Mouse (Mus musculus) brown adipose tissue, adult 24 weeks (tissue): ENCODE measurements around the gene Cdc42ep5. TPM values are rescaled to one million over a fixed set of nuclear protein-coding genes. Genes with fewer than 3 reads are reported as not detected.

Experiments used
- H3K27ac ChIP-seq: fragments of 200-500 bp; replicated peaks from 2 replicates; pipeline ENCODE4 v1.5.1; 2012; ENCODE audit warnings: low read depth, mild to moderate bottlenecking, low read length
- H3K4me1 ChIP-seq: fragments of 200-500 bp; 2 replicates; pipeline ENCODE4 v1.6.1; 2012; ENCODE audit warnings: low read length, mixed read lengths; ENCODE audit not compliant: control insufficient read depth, insufficient read depth, insufficient read length
- H3K4me3 ChIP-seq: fragments of 200-500 bp; 2 replicates; pipeline ENCODE4 v1.5.1; 2012; ENCODE audit warnings: low read depth, mild to moderate bottlenecking, low read length, moderate library complexity; ENCODE audit not compliant: insufficient read depth
- polyA plus RNA-seq: library from polyadenylated mRNA; stranded (reverse); fragments of >200 nt; gene quantifications from 2 replicates; pipeline ENCODE4 v1.2.4, GENCODE M21; 2012; ENCODE audit not compliant: missing spikeins, insufficient read depth, insufficient read length

Cdc42ep5 gene
- polyA plus RNA-seq, 1 experiment: 10.1 TPM

DNA sequence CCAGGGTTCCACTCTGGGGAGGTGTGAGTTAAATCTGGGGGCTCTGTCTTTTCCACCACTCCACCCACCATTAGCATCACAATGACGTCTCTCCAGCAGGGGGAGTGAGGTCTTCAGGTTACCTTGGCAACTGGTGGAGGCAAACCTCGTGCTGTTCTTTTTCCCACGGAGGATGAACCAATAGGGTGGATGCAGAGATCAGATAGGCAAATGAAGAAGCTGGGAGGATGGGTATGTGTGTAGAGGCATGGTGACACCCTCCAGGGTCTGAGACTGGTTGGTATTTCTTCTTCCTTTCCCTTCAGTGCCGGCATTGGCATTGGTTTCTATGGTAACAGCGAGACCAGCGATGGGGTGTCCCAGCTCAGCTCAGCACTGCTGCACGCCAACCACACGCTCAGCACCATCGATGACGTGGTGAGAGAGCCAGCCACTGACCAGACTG, 40.3 kb downstream of the Cdc42ep5 start:
- no peak overlapping the region for H3K27ac ChIP-seq
- no peaks in the 10 kb centered on the region; the same call in 1 of the 2 replicates for H3K4me1 ChIP-seq
- no peak overlapping the region for H3K4me3 ChIP-seq

DNA sequence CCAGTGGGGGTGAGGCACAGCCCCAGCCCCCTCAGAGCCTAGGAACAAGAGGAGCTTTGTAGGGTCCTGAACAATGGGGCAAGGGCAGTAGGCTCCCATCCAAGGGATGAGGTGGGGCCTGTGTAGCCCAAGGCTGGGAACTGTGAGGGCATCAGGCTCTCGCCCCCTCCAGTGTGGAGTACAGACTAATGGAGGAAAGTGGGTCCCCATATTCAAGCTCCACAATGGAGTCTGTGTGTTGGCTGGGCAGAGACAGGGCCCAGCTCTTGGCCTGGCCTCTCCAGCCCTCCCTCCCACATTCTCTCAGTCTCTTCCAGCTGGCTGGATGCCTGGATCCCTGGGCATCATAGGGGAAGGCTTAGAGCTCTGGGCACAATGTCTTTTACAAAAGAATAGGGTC, 40.9 kb downstream of the Cdc42ep5 start:
- H3K4me3 ChIP-seq: no peak overlapping the region
- no peaks in the 10 kb centered on the region; the same call in 1 of the 2 replicates for H3K4me1 ChIP-seq
- no peak overlapping the region for H3K27ac ChIP-seq

- no peaks in the 10 kb centered on the region; the same call in 1 of the 2 replicates for H3K4me1 ChIP-seq
- H3K4me3 ChIP-seq: no peak overlapping the region
- H3K27ac ChIP-seq: no peak overlapping the region
These were observed 41.9 kb downstream of the Cdc42ep5 start for GRCm38 (mm10) chr7:4122783-4123182.

- Histone ChIP-seq H3K4me1 (no peaks in the 10 kb centered on the region; the same call in 1 of the 2 replicates), H3K27ac (no peak overlapping the region), H3K4me3 (no peak overlapping the region)
These were observed 42.4 kb downstream of the Cdc42ep5 start for GRCm38 (mm10) chr7:4122076-4122768.

- H3K27ac ChIP-seq: no peak overlapping the region
- no peaks in the 10 kb centered on the region for H3K4me1 ChIP-seq
- no peak overlapping the region for H3K4me3 ChIP-seq
These were observed 44.4 kb downstream of the Cdc42ep5 start for GRCm38 (mm10) chr7:4119976-4120921.

DNA sequence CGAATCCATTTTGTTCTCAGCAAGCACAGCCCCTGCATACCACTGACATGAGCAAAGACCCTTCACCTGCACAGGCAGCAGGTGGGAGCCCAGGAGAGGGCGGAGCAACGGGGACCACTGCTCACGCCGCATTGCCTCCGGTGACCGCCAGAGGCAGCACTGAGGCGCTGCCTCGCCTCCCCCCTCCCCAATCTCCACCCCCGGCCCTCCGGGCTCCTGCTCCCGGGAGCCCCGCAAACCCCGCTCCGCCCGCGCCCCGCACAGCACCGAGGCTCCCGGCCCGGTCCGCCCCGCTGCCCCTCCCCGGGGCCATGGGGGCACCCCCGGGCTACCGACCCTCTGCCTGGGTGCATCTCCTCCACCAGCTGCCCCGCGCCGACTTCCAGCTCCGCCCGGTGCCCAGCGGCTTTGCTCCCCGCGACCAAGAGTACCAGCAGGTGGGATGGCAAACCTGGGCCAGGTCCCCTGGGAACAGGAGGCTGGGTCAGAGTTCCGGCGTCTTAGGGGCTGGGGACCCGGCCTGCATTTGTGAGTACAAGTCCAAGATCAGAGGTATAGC, 45.2 kb downstream of the Cdc42ep5 start, which contains the start of gene Ttyh1:
Gene Ttyh1 (plus strand): TSS at position 65 of the 559 bp plus-strand sequence.
- no peak within 1 kb of the TSS for H3K27ac ChIP-seq
- H3K4me3 ChIP-seq: no peak within 1 kb of the TSS
- no peaks in the 10 kb centered on the region for H3K4me1 ChIP-seq

DNA sequence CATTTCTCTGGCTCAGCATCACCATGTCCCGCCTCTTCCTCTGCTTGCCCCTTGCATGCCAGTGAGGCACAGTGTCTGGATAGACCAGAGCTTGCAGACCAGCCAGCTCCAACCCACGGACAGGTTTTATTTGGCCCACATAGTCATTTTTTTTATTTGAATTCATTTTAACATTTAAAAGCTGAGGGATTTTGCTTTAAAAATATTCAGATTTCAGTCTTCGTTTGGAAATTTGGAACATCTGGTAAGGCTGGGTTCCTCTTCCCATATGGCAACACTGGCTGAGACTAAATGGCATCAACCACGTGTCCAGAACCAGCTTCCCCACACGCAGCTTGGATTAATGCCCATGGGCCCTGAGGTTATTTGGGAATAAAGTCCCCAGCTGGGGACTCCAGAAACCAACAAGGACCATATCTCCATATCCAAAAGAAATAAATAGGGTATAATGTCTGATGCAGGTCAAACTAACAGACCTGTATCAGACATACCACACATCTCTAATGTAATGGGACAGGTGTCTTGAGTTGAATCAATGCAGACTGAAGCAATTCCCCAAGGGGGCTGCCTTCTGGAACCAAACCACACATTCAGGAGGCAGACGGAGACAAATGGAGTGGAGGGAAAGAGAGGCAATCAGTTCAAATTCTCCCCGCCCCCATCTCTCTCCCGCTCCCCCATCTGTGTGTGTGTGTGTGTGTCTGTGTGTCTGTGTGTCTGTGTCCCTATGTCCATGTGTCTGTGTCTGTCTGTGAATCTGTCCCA, 47.4 kb downstream of the Cdc42ep5 start:
- H3K4me3 ChIP-seq: no peak overlapping the region
- H3K27ac ChIP-seq: no peak overlapping the region
- H3K4me1 ChIP-seq: no peaks in the 10 kb centered on the region

- Histone ChIP-seq H3K4me1 (no peaks in the 10 kb centered on the region), H3K27ac (no peak overlapping the region), H3K4me3 (no peak overlapping the region)
These were observed 52.9 kb downstream of the Cdc42ep5 start for GRCm38 (mm10) chr7:4111766-4112165.

DNA sequence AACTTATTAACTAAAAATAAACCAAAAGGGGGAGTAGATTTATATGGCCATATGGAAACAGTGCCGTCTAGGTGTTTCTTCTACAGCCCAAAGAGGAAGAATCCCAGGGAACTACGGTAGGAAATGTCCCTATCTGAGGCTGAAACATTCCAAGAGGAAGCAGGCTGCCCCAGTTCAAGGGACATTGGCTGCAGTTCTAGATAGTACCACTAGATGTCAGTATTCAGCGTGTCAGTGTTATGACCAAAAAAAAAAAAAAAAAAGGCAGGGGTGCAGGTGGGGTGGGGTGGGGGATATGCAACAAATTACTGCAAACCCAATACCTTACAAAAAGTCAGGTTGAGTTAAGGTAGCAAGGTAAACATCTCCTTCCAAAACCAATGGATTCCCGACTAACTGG, 61.2 kb downstream of the Cdc42ep5 start:
- H3K4me3 ChIP-seq: no peak overlapping the region
- no peaks in the 10 kb centered on the region for H3K4me1 ChIP-seq
- no peak overlapping the region for H3K27ac ChIP-seq

Other genes with a start within 250 kb of the Cdc42ep5 start
- gene Lilra6, start 249.4 kb downstream of the Cdc42ep5 start, polyA plus RNA-seq: 0.59 TPM in 1 of 2 replicates, not detected in the other
- 1.6 and 1.7 TPM in 2 replicates for gene Lair1, start 101.7 kb downstream of the Cdc42ep5 start, polyA plus RNA-seq
- 1.4 and 2.3 TPM in 2 replicates for gene Ttyh1, start 45.5 kb downstream of the Cdc42ep5 start, polyA plus RNA-seq
- gene Leng8, start 27.8 kb downstream of the Cdc42ep5 start, polyA plus RNA-seq: 20.2 and 24.0 TPM in 2 replicates
- 2.1 and 3.6 TPM in 2 replicates for gene Leng9, start 14.5 kb downstream of the Cdc42ep5 start, polyA plus RNA-seq
- gene Lilra5, start 72.9 kb upstream of the Cdc42ep5 start, polyA plus RNA-seq: 0.88 and 1.1 TPM in 2 replicates
- not detected in 2 replicates for gene Ncr1, start 172.9 kb upstream of the Cdc42ep5 start, polyA plus RNA-seq
- not detected in 2 replicates for gene Gp6, start 232.9 kb upstream of the Cdc42ep5 start, polyA plus RNA-seq